Mouse (Mus musculus) MEL (cell line): ENCODE results near the gene Parpbp. TPM values are rescaled to one million over a fixed set of nuclear protein-coding genes. Genes with fewer than 3 reads are reported as not detected.

Source experiments
- DNase-seq: peaks from one replicate; pipeline ENCODE4 v3.0.0; 2011; ENCODE audit warnings: low read depth, low spot score
- H3K27ac ChIP-seq: 2 replicates; pipeline ENCODE4 v1.5.1; 2012; ENCODE audit warnings: low read depth, mild to moderate bottlenecking, control low read depth, low read length, moderate library complexity; ENCODE audit not compliant: control insufficient read depth
- H3K27me3 ChIP-seq, 2 experiments: fragments of 150-350 bp in 1 of 2; sonication (generic) in 1 of 2; 2 replicates each; pipeline ENCODE4 v1.6.1; 2012; ENCODE audit warnings: low read length in 2 of 2, mild to moderate bottlenecking in 2 of 2, improper control_type of control experiment in 1 of 2, moderate library complexity in 1 of 2; ENCODE audit not compliant: insufficient read depth in 2 of 2, control insufficient read depth in 1 of 2
- H3K36me3 ChIP-seq, 2 experiments: 2 replicates each; pipeline ENCODE4 v1.6.1; 2012 to 2014; ENCODE audit warnings: low read length in 2 of 2, improper control_type of control experiment in 1 of 2, inconsistent platforms in 1 of 2, mild to moderate bottlenecking in 1 of 2; ENCODE audit not compliant: insufficient read depth in 2 of 2, control insufficient read depth in 1 of 2
- H3K4me1 ChIP-seq, 2 experiments: fragments of 150-350 bp in 1 of 2; sonication (generic) in 1 of 2; 2 replicates each; pipeline ENCODE4 v1.6.1; 2012; ENCODE audit warnings: low read length in 2 of 2, improper control_type of control experiment in 1 of 2, mild to moderate bottlenecking in 1 of 2; ENCODE audit not compliant: insufficient read depth in 2 of 2, control insufficient read depth in 1 of 2
- H3K4me3 ChIP-seq, 2 experiments: fragments of 150-350 bp in 1 of 2; sonication (generic) in 1 of 2; 2 replicates each; pipeline ENCODE4 v1.5.1; 2012; ENCODE audit warnings: low read depth in 2 of 2, low read length in 2 of 2, mild to moderate bottlenecking in 2 of 2, moderate library complexity in 2 of 2, control low read depth in 1 of 2, improper control_type of control experiment in 1 of 2; ENCODE audit not compliant: control insufficient read depth in 1 of 2, insufficient read depth in 1 of 2
- H3K79me2 ChIP-seq: 2 replicates; pipeline ENCODE4 v1.6.1; 2012; ENCODE audit warnings: mild to moderate bottlenecking, low read length, moderate library complexity; ENCODE audit not compliant: control insufficient read depth, poor library complexity, insufficient read depth
- H3K9ac ChIP-seq: 2 replicates; pipeline ENCODE4 v1.6.1; 2012; ENCODE audit warnings: low read depth, mild to moderate bottlenecking, control low read depth, low read length, moderate library complexity; ENCODE audit not compliant: control insufficient read depth, poor library complexity, severe bottlenecking
- H3K9me3 ChIP-seq: fragments of 150-350 bp; sonication (generic); replicated peaks from 2 replicates; pipeline ENCODE4 v1.6.1; 2012; ENCODE audit warnings: mild to moderate bottlenecking, low read length, improper control_type of control experiment, moderate library complexity; ENCODE audit not compliant: insufficient read depth
- CHD1 ChIP-seq: IDR thresholded peaks from 2 replicates; pipeline ENCODE4 v1.6.1; 2012; ENCODE audit warnings: low read depth, mild to moderate bottlenecking, inconsistent platforms, low read length, improper control_type of control experiment
- E2F4 ChIP-seq: IDR thresholded peaks from 2 replicates; pipeline ENCODE4 v1.6.1; 2011; ENCODE audit warnings: low read depth, low read length, improper control_type of control experiment, borderline replicate concordance
- EP300 ChIP-seq, 2 experiments: IDR thresholded peaks; 2 replicates each; pipeline ENCODE4 v1.6.1; 2011; ENCODE audit warnings: improper control_type of control experiment in 2 of 2, low read length in 2 of 2, low read depth in 1 of 2, mild to moderate bottlenecking in 1 of 2
- ETS1 ChIP-seq: IDR thresholded peaks from 2 replicates; pipeline ENCODE4 v1.6.1; 2012; ENCODE audit warnings: low read depth, mild to moderate bottlenecking, inconsistent platforms, low read length, improper control_type of control experiment, moderate library complexity
- GABPA ChIP-seq: IDR thresholded peaks from 2 replicates; pipeline ENCODE4 v1.6.1; 2012; ENCODE audit warnings: low read depth, mild to moderate bottlenecking, inconsistent platforms, low read length, improper control_type of control experiment, moderate library complexity
- HCFC1 ChIP-seq: IDR thresholded peaks from 2 replicates; pipeline ENCODE4 v1.6.1; 2012; ENCODE audit warnings: low read depth, mild to moderate bottlenecking, inconsistent platforms, low read length, improper control_type of control experiment, moderate library complexity
- JUND ChIP-seq: IDR thresholded peaks from 2 replicates; pipeline ENCODE4 v1.6.1; 2011; ENCODE audit warnings: low read depth, mild to moderate bottlenecking, improper control_type of control experiment, low read length
- KAT2A ChIP-seq: conservative IDR thresholded peaks from 2 replicates; pipeline ENCODE4 v1.6.1; 2012; ENCODE audit warnings: low read depth, low read length, improper control_type of control experiment, inconsistent platforms
- MAX ChIP-seq: IDR thresholded peaks from 2 replicates; pipeline ENCODE4 v1.6.1; 2011; ENCODE audit warnings: low read length, improper control_type of control experiment
- MAZ ChIP-seq: IDR thresholded peaks from 2 replicates; pipeline ENCODE4 v1.6.1; 2012; ENCODE audit warnings: low read depth, mild to moderate bottlenecking, inconsistent platforms, low read length, improper control_type of control experiment
- MEF2A ChIP-seq: IDR thresholded peaks from 2 replicates; pipeline ENCODE4 v1.6.1; 2014; ENCODE audit warnings: low read depth, mild to moderate bottlenecking, inconsistent platforms, low read length, improper control_type of control experiment; ENCODE audit not compliant: poor library complexity, insufficient replicate concordance, severe bottlenecking; ENCODE audit errors: extremely low read depth
- MXI1 ChIP-seq: IDR thresholded peaks from 2 replicates; pipeline ENCODE4 v1.6.1; 2011; ENCODE audit warnings: mild to moderate bottlenecking, low read depth, low read length, improper control_type of control experiment
- MYB ChIP-seq: IDR thresholded peaks from 2 replicates; pipeline ENCODE4 v1.6.1; 2011; ENCODE audit warnings: mild to moderate bottlenecking, low read depth, low read length, improper control_type of control experiment
- NRF1 ChIP-seq: IDR thresholded peaks from 2 replicates; pipeline ENCODE4 v1.6.1; 2014; ENCODE audit warnings: low read depth, mild to moderate bottlenecking, inconsistent platforms, low read length, improper control_type of control experiment, moderate library complexity; ENCODE audit not compliant: poor library complexity, insufficient read depth, severe bottlenecking
- POLR2A ChIP-seq, 2 experiments: IDR thresholded peaks; 2 replicates each; pipeline ENCODE4 v1.6.1; 2011 to 2012; ENCODE audit warnings: low read length in 2 of 2, mild to moderate bottlenecking in 2 of 2, control low read depth in 1 of 2, improper control_type of control experiment in 1 of 2, low read depth in 1 of 2, moderate library complexity in 1 of 2; ENCODE audit not compliant: control insufficient read depth in 1 of 2, insufficient read depth in 1 of 2, poor library complexity in 1 of 2
- POLR2AphosphoS2 ChIP-seq: IDR thresholded peaks from 2 replicates; pipeline ENCODE4 v1.6.1; 2011; ENCODE audit warnings: low read length, improper control_type of control experiment
- RAD21 ChIP-seq: IDR thresholded peaks from 2 replicates; pipeline ENCODE4 v1.6.1; 2011; ENCODE audit warnings: mild to moderate bottlenecking, low read depth, low read length, improper control_type of control experiment
- RCOR1 ChIP-seq: IDR thresholded peaks from 2 replicates; pipeline ENCODE4 v1.6.1; 2012; ENCODE audit warnings: low read depth, mild to moderate bottlenecking, inconsistent platforms, low read length, improper control_type of control experiment
- SIN3A ChIP-seq: IDR thresholded peaks from 2 replicates; pipeline ENCODE4 v1.6.1; 2012; ENCODE audit warnings: low read length, improper control_type of control experiment, inconsistent platforms
- TBP ChIP-seq: IDR thresholded peaks from 2 replicates; pipeline ENCODE4 v1.8.0; 2011; ENCODE audit warnings: low read depth, low read length, improper control_type of control experiment
- ZC3H11A ChIP-seq: IDR thresholded peaks from 2 replicates; pipeline ENCODE4 v1.6.1; 2012; ENCODE audit warnings: low read depth, mild to moderate bottlenecking, inconsistent platforms, low read length, improper control_type of control experiment
- ZKSCAN1 ChIP-seq: IDR thresholded peaks from 2 replicates; pipeline ENCODE4 v1.6.1; 2012; ENCODE audit warnings: low read depth, mild to moderate bottlenecking, inconsistent platforms, low read length, improper control_type of control experiment, moderate library complexity
- ZNF384 ChIP-seq: IDR thresholded peaks from 2 replicates; pipeline ENCODE4 v1.6.1; 2012; ENCODE audit warnings: low read depth, mild to moderate bottlenecking, inconsistent platforms, low read length, improper control_type of control experiment
- polyA plus RNA-seq, 2 experiments: library from polyadenylated mRNA; stranded (reverse) in 1 of 2; unstranded in 1 of 2; fragments of >175 nt in 1 of 2; fragments of >200 nt in 1 of 2; gene quantifications; 2 replicates each; pipeline versions ENCODE4 v1.2.1 to v1.2.4; 2012; ENCODE audit warnings: low replicate concordance in 2 of 2, low read depth in 1 of 2; ENCODE audit not compliant: insufficient read length in 2 of 2, insufficient read depth in 1 of 2, missing spikeins in 1 of 2
- total RNA-seq: library from RNA; depleted of rRNA; stranded (reverse); fragments of 300-350 nt; gene quantifications from 2 replicates; pipeline ENCODE4 v1.2.3, GENCODE M21; 2012

The Parpbp gene
- total and polyA plus RNA-seq, 3 experiments: 14.6 to 17.6 TPM; not detected in 1

DNA sequence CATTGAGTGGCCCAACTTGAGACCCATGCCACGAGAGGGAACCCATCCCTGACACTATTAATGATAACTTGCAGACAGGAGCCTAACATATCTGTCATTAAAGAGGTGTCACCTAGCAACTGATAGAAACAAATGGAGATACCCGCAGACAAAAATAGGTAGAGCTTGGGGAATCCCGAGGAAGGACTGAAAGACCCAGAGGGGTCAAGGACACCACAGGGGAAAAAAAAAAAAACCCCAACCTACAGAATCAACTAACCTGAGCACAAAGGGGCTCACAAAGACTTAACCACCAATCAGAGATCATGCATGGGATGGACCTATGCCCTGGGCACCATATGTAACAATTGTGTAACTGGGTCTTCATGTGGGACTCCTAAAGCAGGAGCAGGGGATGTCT is 79.4 kb downstream of the Parpbp start:
- DNase-seq: no peak
- Histone ChIP-seq H3K27me3 (no peaks in the 10 kb centered on the region; a peak in 2 of 4 replicates), H3K4me3 (no peak overlapping the region), H3K79me2 (no peaks in the 10 kb centered on the region), H3K36me3 (no peaks in the 10 kb centered on the region), H3K9ac (no peak overlapping the region), H3K4me1 (no peaks in the 10 kb centered on the region), H3K27ac (no peak overlapping the region), H3K9me3 (no peaks in the 10 kb centered on the region)
- no peak for TF ChIP-seq KAT2A
- TF ChIP-seq ZKSCAN1: no peak
- TF ChIP-seq JUND: no peak
- no peak for TF ChIP-seq RAD21
- TF ChIP-seq NRF1: no peak
- no peak for TF ChIP-seq MAX
- TF ChIP-seq E2F4: no peak
- TF ChIP-seq MAZ: no peak
- no peak for TF ChIP-seq MEF2A
- TF ChIP-seq ZC3H11A: no peak
- no peak for TF ChIP-seq RCOR1
- no peak for TF ChIP-seq POLR2A (IDR thresholded peaks at IDR 0.05; ENCODE audit: control insufficient read depth in 1 of 2, insufficient read depth in 1 of 2, low read depth in 1 of 2, low read length in 2 of 2, poor library complexity in 1 of 2)
- no peak for TF ChIP-seq SIN3A

DNA sequence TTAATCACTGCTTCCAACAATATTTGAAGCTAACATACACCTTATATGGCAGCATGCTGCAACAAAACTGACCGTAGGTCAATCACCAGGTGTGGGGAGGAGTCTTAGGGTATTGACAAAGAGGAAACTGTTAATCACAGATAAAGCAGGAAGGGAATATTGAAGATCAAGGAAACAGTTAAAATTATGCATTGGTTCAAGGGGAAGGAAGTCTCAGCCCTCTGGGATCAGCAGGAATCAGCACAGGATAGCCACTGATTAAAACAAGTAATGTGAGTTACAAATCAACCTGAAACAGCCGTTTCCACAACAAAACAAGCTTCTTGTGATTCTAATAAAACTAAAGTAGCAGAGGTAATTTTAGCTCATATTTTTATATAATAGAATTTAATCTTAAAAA is 81.9 kb downstream of the Parpbp start:
- DNase-seq: no peak
- H3K4me1 ChIP-seq: no peaks in the 10 kb centered on the region
- TF ChIP-seq RAD21 (no peak), MYB (no peak), ZC3H11A (no peak), KAT2A (no peak), EP300 (IDR thresholded peaks at IDR 0.05; ENCODE audit: low read depth in 1 of 2, low read length in 2 of 2) (no peak), MAX (no peak), MAZ (no peak), POLR2AphosphoS2 (no peak), TBP (no peak), GABPA (no peak), NRF1 (no peak), ETS1 (no peak), SIN3A (no peak), MXI1 (no peak), ZNF384 (no peak), HCFC1 (no peak), CHD1 (no peak)

More for the DNA sequence above, 81.9 kb downstream of the Parpbp start:
- Histone ChIP-seq H3K9me3 (no peaks in the 10 kb centered on the region), H3K36me3 (no peaks in the 10 kb centered on the region), H3K4me3 (no peak overlapping the region), H3K79me2 (no peaks in the 10 kb centered on the region), H3K9ac (no peak overlapping the region), H3K27ac (no peak overlapping the region), H3K27me3 (no peaks in the 10 kb centered on the region; a peak in 2 of 4 replicates)
